Mouse (Mus musculus) testis, postnatal 14 days (tissue): Measurements from ENCODE around the gene Rad51.

Experiments used
- DNase-seq: peaks from one replicate; pipeline ENCODE4 v3.0.0; 2021; ENCODE audit warnings: low spot score

The Rad51 gene

DNA sequence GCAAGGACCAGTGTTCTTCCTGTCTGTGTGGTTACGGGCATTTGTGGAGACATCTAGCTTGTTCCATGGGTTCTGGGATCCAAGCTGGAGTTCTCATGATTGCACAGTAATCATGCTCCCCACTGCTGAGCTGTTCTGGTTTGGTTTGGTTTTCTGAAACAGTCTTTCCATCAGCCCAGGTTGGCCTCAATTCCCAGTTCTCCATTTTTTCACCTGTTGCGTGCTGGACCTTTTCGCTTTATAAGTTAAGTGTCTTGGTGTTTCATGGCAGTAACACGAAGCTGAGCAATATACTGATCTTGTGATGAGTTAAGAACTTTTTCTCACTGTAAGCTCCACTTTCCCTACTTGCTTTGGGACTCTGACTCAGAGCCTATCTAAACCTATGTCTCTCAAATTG, 51.4 kb downstream of the Rad51 start:
- no peak for DNase-seq

- DNase-seq = no peak
Measured at GRCm38 (mm10) chr2:119165401-119165800, 52.8 kb downstream of the Rad51 start.

DNA sequence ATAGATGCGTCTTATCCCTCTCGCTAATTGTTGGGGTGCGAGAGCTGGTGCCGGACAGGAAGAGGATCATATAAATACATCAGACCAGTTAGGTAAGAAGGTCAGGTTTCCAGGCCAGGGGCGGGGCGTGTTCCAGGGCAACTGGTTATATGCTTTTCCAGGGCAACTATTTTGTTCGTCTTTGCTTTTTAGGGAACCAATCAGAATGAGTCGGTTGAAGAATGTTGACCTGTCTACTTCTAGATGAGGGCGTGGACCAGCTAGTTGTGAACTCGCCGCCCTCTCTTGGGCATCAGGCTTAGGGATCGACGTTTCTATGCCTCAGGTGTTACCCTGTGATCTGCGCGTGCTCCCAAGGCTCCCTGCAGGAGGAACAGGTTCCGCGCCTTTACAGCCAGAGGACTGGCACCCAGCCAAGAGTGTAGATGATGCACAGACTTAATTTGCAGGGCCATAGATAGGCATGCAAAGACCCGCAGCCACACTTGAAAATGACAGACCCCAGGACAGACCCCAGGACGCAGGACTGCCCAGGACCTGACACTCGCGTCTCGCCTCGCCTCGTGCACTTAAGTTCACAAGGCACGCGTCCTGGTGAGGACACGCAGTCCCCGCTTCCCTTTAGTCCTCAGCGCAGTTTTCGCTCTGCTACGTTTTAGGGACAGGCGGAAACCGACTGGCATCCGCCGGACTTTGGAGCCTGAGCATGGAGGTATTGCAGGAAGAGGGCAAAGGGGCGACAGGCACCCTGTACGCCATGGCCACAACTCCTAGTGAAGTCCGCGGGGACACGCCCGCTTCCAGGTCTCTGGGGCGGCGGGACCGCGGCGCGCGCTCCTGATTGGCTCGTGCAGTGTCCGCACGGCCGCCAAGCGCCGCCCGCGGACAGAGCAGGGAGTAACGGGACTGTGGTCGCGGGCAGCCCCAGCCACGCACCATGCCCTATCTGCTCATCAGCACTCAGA, 54.6 kb downstream of the Rad51 start, which contains the start of gene Gchfr:
Gchfr (plus strand) TSS at position 873 of the 965 bp plus-strand sequence.
- peak; percentile 37 for DNase-seq

DNA sequence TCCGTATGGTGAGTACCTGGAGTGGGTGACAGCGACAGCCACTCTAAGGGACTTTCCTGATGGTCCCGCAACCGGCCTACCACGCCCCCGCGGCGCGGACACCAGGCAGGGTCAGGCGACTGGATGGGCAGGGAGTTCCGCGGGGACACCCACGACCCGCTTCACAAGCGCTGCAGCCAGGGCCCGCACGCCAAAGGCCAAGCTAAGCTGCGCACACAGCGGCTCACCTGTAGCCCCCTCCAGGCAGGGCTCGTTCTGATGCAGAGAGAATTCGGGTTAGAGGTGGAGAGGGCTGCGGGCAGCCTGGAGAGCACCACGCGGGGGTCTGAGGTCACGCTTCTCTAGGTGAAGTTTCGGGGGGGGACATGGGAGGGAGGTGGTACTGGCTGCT, 55.3 kb downstream of the Rad51 start:
- DNase-seq = no peak

DNA sequence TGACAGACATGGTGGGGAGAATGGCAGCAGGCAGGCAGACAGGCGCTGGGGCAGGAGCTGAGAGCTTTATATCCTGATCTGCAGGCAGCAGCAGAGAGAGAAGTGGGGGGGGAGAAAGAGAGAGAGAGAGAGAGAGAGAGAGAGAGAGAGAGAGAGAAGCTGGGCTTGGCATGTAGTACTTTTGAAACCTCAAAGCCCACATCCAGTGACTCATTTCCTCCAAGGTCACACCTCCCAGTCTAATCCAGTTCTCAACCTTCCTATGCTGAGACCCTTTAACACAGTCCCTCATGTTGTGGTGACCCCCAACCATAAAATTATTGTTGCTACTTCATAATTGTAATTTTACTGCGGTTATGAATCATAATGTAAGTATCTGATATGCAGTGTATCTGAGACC, 57.7 kb downstream of the Rad51 start:
- DNase-seq = no peak

DNA sequence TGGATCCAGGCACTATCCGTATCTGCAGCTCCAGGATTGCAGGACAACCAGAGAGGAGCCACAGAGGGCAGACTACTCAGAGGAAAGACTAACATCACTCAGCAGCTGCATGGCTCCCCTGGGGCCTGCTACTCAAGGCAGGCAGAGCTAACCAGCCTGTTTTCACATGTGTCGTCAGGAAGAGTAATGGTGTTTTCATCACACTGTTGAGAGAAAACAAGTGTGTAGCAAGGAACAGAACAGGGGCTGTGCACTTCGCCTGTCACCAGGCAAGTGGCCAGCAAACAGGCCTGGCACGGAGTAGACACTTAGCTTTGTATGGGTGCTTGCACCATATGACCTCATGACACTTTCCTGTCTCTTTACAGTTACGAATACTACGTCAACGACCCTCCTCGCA, 59.0 kb downstream of the Rad51 start:
- DNase-seq = no peak

GRCm38 (mm10) chr2:119172446-119172845, 59.9 kb downstream of the Rad51 start:
- DNase-seq = no peak

- no peak for DNase-seq
Measured at GRCm38 (mm10) chr2:119172862-119173576, 60.4 kb downstream of the Rad51 start.

DNA sequence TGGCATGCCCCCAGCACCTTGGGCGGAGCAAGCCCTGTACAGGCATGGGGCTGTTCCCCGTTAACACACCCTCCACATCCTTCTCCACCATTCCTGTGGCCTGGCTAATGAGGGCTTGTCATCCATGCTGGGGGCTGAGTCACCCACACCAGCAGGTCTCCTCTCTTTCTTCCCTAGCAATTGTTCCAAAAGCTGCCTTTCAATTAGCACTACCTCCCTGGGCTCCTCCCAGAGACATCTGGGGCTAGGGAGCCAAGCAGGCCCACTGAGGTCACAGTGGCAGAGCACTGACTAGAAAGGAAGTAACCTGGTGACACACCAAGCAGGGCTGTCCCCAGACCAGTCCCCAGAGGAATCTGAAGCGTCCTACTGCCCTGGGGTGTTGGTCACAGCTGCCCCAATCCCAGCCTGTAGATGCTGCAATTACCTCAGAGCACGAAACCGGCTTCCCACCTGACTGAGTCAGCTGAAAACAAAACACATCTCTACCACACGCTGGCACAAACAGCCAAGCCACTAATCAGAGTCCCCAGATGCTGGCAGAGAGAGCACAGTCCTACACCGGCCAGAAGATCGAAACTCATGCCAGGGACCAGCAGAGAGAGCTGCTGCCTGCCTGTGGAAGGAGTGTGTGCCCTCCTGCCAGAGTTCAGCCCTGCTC, 61.5 kb downstream of the Rad51 start, which contains the start of gene Gm14137:
Gm14137 (plus strand) TSS at position 519 of the 661 bp plus-strand sequence.
- DNase-seq = no peak

GRCm38 (mm10) chr2:119174866-119175265, 62.3 kb downstream of the Rad51 start:
- no peak for DNase-seq

DNA sequence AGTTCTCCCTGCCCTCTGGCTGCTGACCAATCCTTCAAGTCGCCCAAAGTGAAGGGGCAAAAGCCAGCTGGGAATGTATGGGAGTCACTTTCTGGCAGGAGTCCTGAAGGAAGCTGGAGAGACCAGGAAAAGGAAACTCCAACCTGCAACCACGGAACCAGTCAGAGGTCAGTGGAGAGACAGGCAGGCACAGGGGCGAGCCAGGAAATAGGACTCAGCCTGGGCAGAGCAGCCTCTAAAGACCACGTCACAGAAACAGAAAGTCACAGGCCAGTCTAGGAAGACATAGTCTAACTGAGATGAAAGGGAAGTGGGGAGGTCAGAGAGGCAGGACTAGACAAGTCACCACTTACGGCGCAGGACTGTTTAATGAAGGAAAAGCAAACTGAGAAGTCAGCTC, 63.0 kb downstream of the Rad51 start:
- DNase-seq = no peak

GRCm38 (mm10) chr2:119176761-119177160, 64.2 kb downstream of the Rad51 start:
- no peak for DNase-seq

- no peak for DNase-seq
Measured at GRCm38 (mm10) chr2:119177384-119177939, 64.9 kb downstream of the Rad51 start.

- DNase-seq = no peak
Measured at GRCm38 (mm10) chr2:119182914-119183313, 70.3 kb downstream of the Rad51 start.

DNA sequence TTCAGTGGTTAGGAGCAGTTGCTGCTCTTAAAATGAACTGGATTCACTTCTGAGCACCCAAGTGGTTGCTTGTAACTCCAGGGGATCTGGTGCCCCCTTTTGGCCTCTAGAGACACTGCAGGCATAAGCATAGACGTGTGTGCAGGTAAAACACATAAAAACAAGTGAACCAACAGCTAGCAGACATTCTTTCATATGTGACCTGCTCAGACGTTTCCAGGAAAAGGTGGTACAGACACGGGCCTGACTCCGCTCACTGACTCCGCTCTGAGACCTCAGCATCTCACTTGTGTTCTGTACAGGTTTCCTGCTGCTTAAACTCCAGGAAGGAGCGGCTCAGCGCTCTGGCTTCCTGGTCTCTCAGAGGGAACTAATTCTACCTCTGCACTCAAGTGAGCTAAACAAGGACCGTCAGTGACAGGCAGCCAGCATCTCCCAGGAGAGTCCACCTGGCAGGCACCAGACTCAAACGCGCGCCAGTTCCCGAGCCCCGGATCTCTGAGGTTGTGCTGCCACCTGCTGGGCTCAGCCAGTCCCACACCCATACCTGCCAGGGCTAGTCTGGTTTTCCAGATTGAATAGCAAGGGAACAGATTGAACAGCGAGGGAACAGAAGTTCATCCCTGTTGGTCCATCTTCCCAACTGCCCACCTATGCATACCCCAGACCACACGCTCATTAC, 76.6 kb downstream of the Rad51 start:
- DNase-seq = peak; percentile 71

GRCm38 (mm10) chr2:119190969-119191368, 78.4 kb downstream of the Rad51 start:
- DNase-seq = no peak

GRCm38 (mm10) chr2:119194140-119194539, 81.5 kb downstream of the Rad51 start:
- DNase-seq = no peak

DNA sequence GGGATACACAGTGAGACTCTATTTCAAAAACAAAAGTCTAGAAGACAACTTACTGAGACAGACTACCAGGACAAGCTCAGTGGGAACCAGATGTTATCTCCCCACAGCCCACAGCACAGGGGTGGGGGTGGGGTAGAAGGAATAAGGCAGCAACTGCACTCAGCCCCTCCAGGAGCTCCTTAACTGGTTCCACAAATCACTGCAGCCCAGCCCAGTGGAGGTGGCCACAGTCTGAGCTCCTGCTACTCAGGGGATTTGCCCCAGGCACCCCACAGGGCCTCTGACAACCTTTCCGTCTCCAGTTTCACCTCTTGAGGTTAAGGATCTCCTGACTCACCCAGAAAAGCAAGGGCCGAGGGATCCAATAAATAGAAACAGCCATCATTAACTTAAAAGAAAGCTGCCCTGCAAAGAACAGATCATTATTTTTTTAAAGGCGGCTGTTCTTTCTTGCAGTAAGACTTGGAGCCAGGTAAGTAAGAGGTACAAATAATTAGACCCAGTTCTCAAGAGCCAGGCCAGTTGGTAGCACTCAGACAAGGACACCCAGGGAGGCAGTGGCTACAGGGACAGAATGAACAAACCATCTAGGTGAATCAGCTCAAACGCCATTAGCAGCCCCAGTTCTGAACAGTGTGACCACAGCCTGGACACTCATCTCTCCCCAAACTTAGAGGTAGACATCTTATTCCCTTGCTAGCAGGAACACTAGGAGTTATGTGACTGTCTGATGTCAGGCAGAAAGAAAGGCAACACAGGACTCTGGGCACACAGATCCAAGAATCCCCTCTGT, 83.9 kb downstream of the Rad51 start:
- DNase-seq = no peak
